Mouse (Mus musculus) limb, embryonic 10.5 days (tissue): ENCODE results near the gene Ccdc191. TPM values are rescaled to one million over a fixed set of nuclear protein-coding genes. Genes with fewer than 3 reads are reported as not detected.

Source experiments
- DNase-seq: peaks from one replicate; pipeline ENCODE4 v3.0.0-alpha.2; 2017; ENCODE audit warnings: low spot score
- H3K27ac ChIP-seq: fragments of 300-500 bp; sonication (generic); 2 replicates; pipeline ENCODE4 v1.5.1; 2016; ENCODE audit warnings: mild to moderate bottlenecking
- H3K27me3 ChIP-seq: fragments of 300-500 bp; sonication (generic); 2 replicates; pipeline ENCODE4 v1.6.1; 2016; ENCODE audit warnings: low read depth, mild to moderate bottlenecking; ENCODE audit not compliant: poor library complexity, severe bottlenecking
- H3K36me3 ChIP-seq: fragments of 300-500 bp; sonication (generic); 2 replicates; pipeline ENCODE4 v1.6.1; 2016; ENCODE audit warnings: mild to moderate bottlenecking, moderate library complexity
- H3K4me1 ChIP-seq: fragments of 300-500 bp; sonication (generic); 2 replicates; pipeline ENCODE4 v1.6.1; 2016
- H3K4me3 ChIP-seq: fragments of 300-500 bp; sonication (generic); 2 replicates; pipeline ENCODE4 v1.5.1; 2016; ENCODE audit warnings: mild to moderate bottlenecking, moderate library complexity
- H3K9me3 ChIP-seq: fragments of 300-500 bp; sonication (generic); replicated peaks from 2 replicates; pipeline ENCODE4 v1.6.1; 2016; ENCODE audit warnings: mild to moderate bottlenecking
- WGBS: fragments of 180-500 bp; shearing (Covaris S2); methylation state at CpG from one replicate; pipeline ENCODE4 v1.1.7; 2016; 5-methylcytosine and 5-hydroxymethylcytosine counted together
- polyA plus RNA-seq: library from polyadenylated mRNA; unstranded; fragments of >200 nt; fragmentation: Nextera tagmentation; extraction: Ambion mirVana; gene quantifications from 2 replicates; pipeline ENCODE4 v1.2.1, GENCODE M21; 2016

The Ccdc191 gene
- polyA plus RNA-seq, 1 experiment from 2014 or later: 14.8 TPM

DNA sequence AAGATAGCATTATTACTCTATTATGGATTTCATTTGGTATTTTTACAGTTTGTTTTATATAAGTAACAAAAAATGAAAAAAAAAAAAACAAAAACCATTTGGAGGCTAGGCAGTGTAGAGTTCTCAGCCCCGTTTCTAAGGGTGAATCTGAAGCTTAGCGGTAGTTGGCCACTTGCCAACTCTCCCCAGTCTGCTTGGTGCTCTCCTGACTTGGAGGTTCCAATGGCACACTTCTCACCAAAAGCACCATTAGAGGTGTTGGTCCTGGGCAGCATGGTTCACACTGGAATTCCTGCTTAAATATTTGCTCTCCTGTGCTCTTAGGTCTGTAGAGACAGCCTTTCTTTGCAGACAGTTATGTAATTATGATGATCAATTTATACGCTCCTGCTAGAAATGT is 45.8 kb downstream of the Ccdc191 start:
- Histone ChIP-seq H3K27ac (no peak overlapping the region), H3K27me3 (no peaks in the 10 kb centered on the region), H3K4me1 (no peaks in the 10 kb centered on the region), H3K4me3 (no peak overlapping the region), H3K9me3 (no peaks in the 10 kb centered on the region), H3K36me3 (no peaks in the 10 kb centered on the region)
- WGBS: 93% methylated on average over 3 of the region's 3 CpGs
- DNase-seq: no peak

DNA sequence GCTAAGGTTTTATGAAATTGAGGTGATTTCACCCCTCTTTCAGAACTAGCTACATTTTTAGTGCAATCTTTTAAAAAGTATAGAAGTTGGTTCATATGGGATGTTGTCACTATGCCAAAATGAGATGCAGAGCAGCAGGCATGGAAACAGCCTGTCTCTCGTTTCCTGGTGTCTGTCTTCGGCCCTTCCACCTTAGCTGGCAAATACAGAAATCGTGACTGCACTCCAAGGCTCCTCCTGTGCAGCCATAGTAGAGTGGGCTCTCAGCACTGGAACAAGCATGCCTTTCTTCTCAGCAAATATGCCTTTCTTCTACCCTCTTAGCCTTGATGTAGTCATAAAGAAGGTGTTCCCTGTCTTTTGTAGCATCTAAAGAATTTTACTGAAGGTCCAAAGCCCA is 46.3 kb downstream of the Ccdc191 start:
- Histone ChIP-seq H3K9me3 (no peaks in the 10 kb centered on the region), H3K36me3 (no peaks in the 10 kb centered on the region), H3K27me3 (no peaks in the 10 kb centered on the region), H3K27ac (no peak overlapping the region), H3K4me1 (no peaks in the 10 kb centered on the region), H3K4me3 (no peak overlapping the region)
- DNase-seq: no peak
- WGBS: 84% methylated on average over 3 of the region's 3 CpGs

DNA sequence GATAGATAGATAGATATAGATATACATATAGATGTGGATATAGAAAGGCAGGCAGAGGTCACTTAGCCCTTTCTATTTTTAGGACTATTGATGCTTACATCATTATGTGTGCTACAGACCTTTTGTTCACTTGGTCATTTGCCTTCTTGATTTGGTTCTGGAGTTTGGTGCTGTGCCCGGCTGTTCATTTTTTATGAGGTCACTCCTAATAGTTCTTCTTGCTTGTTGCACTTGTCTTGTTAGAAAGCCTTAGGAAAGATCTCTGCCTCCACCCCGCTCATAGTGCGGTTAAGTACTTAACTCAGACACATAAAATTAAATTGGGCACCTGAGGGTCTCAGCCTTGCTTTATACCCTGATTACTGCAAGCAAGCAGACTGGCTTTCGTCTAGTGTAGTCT is 51.2 kb downstream of the Ccdc191 start:
- Histone ChIP-seq H3K4me1 (no peaks in the 10 kb centered on the region), H3K27ac (no peak overlapping the region), H3K9me3 (no peaks in the 10 kb centered on the region), H3K4me3 (no peak overlapping the region), H3K36me3 (no peaks in the 10 kb centered on the region), H3K27me3 (no peaks in the 10 kb centered on the region)
- WGBS: 74% methylated on average over 4 of the region's 4 CpGs
- DNase-seq: no peak

DNA sequence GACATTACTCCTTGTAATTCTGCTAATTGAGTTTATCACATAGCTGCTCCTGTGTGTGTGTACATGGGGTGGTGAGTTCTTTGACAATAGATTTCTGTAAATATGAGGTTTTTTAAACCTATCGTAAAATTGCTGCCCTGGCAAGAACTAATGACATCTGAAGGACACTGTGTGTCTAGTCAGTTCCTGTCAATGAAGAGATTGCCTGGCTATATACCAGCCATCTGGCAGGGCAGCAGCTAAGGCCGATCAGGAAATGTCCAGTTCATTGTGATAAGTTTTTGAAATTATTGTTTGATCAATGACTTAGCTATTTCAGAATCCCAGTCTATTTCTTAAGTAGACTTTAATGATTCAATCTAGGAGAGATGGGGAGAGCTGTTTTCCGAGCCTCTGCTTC is 55.8 kb downstream of the Ccdc191 start:
- no peak overlapping the region for H3K4me3 ChIP-seq
- no peak overlapping the region for H3K27ac ChIP-seq
- 96% methylated on average over 3 of the region's 3 CpGs for WGBS
- H3K4me1 ChIP-seq: no peaks in the 10 kb centered on the region
- no peaks in the 10 kb centered on the region for H3K27me3 ChIP-seq
- no peaks in the 10 kb centered on the region for H3K9me3 ChIP-seq
- no peaks in the 10 kb centered on the region for H3K36me3 ChIP-seq
- DNase-seq: no peak

DNA sequence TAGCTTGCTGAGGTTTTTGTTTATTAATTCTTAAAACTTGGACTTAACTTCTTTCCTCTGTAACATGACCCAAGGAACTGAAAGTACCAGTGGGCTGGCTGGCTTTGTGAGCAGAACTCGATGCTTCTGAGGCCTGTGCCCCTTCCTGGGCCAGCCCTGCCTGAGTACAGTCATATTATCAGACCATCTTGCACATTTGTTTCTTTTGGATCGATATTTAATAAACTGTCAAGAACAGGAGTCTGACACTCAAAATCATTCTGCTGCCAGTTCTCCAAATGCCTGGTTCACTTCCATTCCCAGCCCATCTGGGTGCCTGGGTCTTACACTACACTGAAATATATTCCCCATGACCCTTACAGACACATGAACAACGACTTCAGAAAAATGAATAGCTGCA is 56.3 kb downstream of the Ccdc191 start:
- H3K4me3 ChIP-seq: no peak overlapping the region
- no peaks in the 10 kb centered on the region for H3K9me3 ChIP-seq
- no peaks in the 10 kb centered on the region for H3K4me1 ChIP-seq
- no peak overlapping the region for H3K27ac ChIP-seq
- no peak for DNase-seq
- H3K27me3 ChIP-seq: no peaks in the 10 kb centered on the region
- no peaks in the 10 kb centered on the region for H3K36me3 ChIP-seq
- 82% methylated on average over 3 of the region's 3 CpGs for WGBS

DNA sequence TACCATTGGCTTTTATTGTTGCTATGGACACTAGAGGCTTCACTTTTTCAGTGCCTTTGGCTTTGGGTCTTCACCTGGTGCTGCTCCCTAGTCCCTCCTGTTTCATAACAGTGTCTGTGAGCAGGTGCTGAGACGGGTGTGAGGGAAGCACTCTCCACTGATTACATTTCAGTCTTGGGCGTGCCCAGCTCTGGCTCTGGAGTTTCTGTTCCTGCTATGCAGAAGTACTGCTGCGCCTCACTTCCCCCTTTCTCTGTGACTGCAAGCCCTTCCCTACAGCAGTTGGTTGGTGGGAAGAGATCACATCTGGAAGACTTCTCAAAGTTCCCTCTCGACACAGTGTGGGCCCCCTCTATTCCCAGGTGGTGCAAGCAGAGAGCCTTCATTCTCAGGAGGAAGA is 62.0 kb downstream of the Ccdc191 start:
- Histone ChIP-seq H3K4me1 (no peaks in the 10 kb centered on the region), H3K4me3 (no peak overlapping the region), H3K36me3 (no peaks in the 10 kb centered on the region), H3K9me3 (no peaks in the 10 kb centered on the region), H3K27me3 (no peaks in the 10 kb centered on the region), H3K27ac (no peak overlapping the region)
- WGBS: 84% methylated on average over 4 of the region's 4 CpGs
- no peak for DNase-seq

DNA sequence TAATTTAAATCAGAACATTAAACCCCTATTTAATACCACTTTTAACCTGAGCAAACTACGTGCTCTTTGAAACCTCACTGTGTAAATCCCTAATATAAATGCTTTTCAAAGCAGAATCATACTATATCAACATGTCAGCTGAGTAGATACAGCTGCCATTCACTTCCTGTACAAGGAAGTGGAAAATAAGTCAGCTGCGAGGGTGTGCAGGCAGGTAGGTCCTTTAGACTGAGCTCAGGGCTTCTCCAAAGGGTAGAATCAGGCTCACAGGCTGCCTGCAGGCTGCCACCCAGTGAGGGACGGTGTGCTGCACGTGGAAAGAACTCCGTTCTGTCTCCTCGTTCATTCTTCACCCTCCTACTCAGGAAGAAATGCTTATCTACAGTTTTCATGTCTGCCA is 65.3 kb downstream of the Ccdc191 start:
- no peaks in the 10 kb centered on the region for H3K9me3 ChIP-seq
- no peak for DNase-seq
- peaks cover 7% of the 10 kb centered on the region for H3K4me1 ChIP-seq
- no peak overlapping the region for H3K4me3 ChIP-seq
- no peaks in the 10 kb centered on the region for H3K27me3 ChIP-seq
- H3K36me3 ChIP-seq: 0 out of 2 replicates have a peak, but pooled peaks cover 7% of the 10 kb centered on the region
- H3K27ac ChIP-seq: no peak overlapping the region
- WGBS: 82% methylated on average over 6 of the region's 6 CpGs

DNA sequence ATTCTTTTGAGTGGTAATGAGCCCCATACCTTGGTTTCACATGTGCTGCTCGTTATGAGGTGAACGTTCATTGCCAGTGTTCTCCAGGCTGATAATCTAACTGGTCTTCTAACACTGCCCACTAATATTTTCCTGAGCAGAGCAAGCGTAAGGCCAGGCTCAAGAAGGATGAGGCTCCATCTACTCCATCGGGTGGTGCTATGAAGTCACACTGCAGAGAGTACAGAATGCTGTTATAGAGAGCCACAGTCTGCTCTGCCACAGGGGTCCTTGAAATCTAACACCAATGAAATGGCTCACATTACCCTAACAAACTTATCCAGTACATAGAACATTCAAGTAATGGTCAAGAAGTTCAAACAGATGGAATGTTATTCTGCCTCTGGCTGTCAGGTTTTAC is 68.4 kb downstream of the Ccdc191 start:
- DNase-seq: no peak
- 72% methylated on average over 4 of the region's 4 CpGs for WGBS
- Histone ChIP-seq H3K4me1 (peaks cover 7% of the 10 kb centered on the region), H3K27me3 (no peaks in the 10 kb centered on the region), H3K36me3 (0 out of 2 replicates have a peak, but pooled peaks cover 13% of the 10 kb centered on the region), H3K27ac (no peak overlapping the region), H3K9me3 (no peaks in the 10 kb centered on the region), H3K4me3 (no peak overlapping the region)

DNA sequence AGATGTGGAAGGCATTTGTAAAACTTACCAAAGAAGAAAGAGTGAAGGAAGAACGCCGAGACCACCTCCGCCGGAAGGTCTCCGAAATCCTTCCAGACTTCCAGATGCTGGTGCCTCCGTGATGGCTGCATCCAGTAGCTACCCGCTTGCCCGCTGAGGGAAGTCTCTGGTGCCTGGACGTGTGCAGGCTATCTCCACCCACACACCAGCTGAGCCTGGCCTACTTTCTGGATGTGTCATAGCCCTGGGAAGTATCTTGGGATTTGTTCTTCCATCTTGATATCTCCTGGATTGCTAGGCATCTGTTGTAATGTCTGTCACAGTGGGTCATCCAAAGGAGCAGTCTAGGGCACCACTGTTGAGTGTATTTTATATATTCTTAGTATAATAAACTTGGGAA is 73.7 kb downstream of the Ccdc191 start:
- Histone ChIP-seq H3K4me1 (peaks cover 5% of the 10 kb centered on the region), H3K36me3 (0 out of 2 replicates have a peak, but pooled peaks cover 7% of the 10 kb centered on the region), H3K4me3 (no peak overlapping the region), H3K27ac (no peak overlapping the region), H3K9me3 (no peaks in the 10 kb centered on the region), H3K27me3 (no peaks in the 10 kb centered on the region)
- DNase-seq: no peak
- 89% methylated on average over 9 of the region's 9 CpGs for WGBS

DNA sequence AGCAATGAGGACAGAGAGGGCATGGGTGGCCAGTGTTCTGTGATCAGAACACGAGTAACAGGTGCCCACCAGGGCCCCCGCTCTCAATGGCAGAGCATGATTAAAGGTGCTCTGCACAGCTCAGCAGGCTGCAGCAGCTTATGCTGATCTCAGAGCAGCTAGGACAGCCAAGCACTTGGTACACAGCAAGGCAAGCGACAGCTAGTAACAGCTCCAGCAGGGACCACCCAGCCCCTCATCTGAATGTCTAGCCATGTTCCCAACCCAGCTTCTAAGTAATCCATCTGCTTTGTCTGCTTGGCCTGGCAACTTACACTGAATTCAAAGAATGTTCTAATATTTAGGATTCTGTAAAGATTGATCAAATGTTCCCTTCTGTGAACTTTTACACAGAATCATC is 74.2 kb downstream of the Ccdc191 start:
- Histone ChIP-seq H3K36me3 (0 out of 2 replicates have a peak, but pooled peaks cover 7% of the 10 kb centered on the region), H3K27me3 (no peaks in the 10 kb centered on the region), H3K9me3 (no peaks in the 10 kb centered on the region), H3K27ac (no peak overlapping the region), H3K4me3 (no peak overlapping the region), H3K4me1 (peaks cover 5% of the 10 kb centered on the region; the same call in 1 of the 2 replicates)
- DNase-seq: no peak
- WGBS: 88% methylated on average over 3 of the region's 3 CpGs

DNA sequence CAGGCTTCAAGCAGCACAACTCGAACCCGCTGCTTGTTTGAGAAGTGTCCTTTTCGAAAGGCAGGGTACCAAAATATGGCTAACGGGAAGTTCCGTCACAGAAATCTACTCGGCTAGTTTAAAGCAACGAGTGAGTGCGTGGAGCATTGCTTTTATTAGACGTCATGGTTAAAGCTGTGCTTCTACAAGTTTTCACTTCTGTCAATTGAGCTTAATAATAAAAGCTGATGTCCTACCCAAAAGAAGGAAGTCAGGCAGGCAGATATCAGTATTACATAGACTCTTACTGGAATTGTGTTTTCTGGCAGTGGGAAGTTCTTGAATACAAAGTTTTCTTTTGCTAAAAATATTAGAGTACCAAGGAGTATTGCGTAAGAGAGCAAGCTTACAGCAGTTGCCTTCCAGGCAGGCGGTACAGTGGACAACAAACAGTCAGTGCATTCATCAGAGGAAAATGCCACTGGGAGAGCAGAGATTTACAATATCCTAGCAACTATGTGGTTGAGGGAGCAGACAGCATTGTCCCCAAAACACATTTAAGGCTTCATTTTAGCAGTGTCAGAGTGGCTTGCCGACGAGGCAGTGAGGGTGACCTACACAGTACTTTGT is 76.3 kb downstream of the Ccdc191 start:
- no peaks in the 10 kb centered on the region for H3K27me3 ChIP-seq
- no peak overlapping the region for H3K4me3 ChIP-seq
- H3K4me1 ChIP-seq: peaks cover 5% of the 10 kb centered on the region; the same call in 1 of the 2 replicates
- H3K36me3 ChIP-seq: 0 out of 2 replicates have a peak, but pooled peaks cover 3% of the 10 kb centered on the region
- 92% methylated on average over 13 of the region's 13 CpGs for WGBS
- H3K27ac ChIP-seq: no peak overlapping the region
- H3K9me3 ChIP-seq: no peaks in the 10 kb centered on the region
- no peak for DNase-seq

DNA sequence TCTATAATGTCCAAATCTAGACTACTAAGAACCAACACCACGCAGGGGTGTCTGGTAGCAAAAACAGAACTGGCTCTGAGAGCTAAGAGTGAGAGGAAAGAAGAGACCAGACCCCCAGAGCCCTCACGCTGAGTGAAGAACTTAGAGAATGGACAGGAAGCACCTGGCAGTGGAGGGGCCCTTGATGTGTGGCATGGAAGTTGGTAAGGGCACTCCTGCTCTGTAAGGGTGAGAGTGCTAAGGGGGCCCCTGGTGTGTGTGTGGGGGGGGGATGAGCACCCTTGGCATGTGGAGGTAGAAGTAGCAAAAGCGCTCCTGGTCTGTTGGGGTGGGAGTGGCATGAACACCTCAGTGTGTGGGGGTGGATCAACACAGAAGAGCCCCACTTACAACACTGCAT is 80.8 kb downstream of the Ccdc191 start:
- no peak overlapping the region for H3K27ac ChIP-seq
- no peaks in the 10 kb centered on the region for H3K36me3 ChIP-seq
- H3K27me3 ChIP-seq: no peaks in the 10 kb centered on the region
- WGBS: 87% methylated on average over 3 of the region's 3 CpGs
- H3K9me3 ChIP-seq: no peaks in the 10 kb centered on the region
- peaks cover 1% of the 10 kb centered on the region; the same call in 1 of the 2 replicates for H3K4me1 ChIP-seq
- no peak for DNase-seq
- no peak overlapping the region for H3K4me3 ChIP-seq

DNA sequence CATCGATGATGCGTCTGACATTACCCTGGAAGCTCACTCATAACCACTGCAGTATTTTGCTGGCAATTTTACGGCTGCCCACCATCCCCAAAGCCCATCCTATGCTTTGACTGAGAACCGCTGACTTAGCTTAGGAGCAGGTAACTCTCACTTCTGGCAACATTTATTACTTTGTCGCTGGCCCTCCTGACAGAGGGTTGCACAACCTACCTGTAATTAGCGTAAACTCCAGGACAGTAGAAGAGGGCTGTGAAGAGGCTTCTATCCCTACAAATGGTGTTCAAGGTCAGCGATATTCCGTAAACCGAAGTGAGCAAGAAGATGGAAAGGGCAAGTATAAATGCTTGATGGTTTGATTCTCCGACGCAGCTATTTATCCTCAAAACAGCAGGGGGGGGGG is 81.6 kb downstream of the Ccdc191 start:
- 95% methylated on average over 11 of the region's 11 CpGs for WGBS
- H3K27ac ChIP-seq: no peak overlapping the region
- DNase-seq: no peak
- H3K4me1 ChIP-seq: no peaks in the 10 kb centered on the region
- H3K27me3 ChIP-seq: no peaks in the 10 kb centered on the region
- H3K9me3 ChIP-seq: no peaks in the 10 kb centered on the region
- H3K4me3 ChIP-seq: no peak overlapping the region
- no peaks in the 10 kb centered on the region for H3K36me3 ChIP-seq

DNA sequence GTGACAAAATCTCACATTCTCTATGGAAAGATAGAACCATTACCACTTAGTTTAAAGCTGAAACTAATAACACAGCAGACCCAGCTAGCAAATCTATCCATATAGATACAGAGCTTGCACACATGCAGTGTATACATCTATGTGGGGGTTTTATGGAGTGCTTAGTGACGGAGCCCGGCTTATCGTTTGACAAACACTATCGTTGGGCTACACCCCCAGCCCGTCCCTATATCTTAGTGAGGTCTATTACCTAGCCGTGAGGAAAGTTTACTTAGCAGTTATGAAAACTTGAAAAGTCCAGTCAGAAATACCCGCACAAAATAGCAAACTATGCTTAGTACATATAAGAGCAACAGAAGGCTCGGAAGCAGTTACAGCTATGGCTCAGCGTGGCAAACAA is 82.1 kb downstream of the Ccdc191 start:
- H3K4me1 ChIP-seq: no peaks in the 10 kb centered on the region
- no peaks in the 10 kb centered on the region for H3K27me3 ChIP-seq
- no peak for DNase-seq
- no peak overlapping the region for H3K27ac ChIP-seq
- H3K9me3 ChIP-seq: no peaks in the 10 kb centered on the region
- no peaks in the 10 kb centered on the region for H3K36me3 ChIP-seq
- no peak overlapping the region for H3K4me3 ChIP-seq
- 96% methylated on average over 9 of the region's 9 CpGs for WGBS
